Mouse (Mus musculus) liver, embryonic 14.5 days (tissue): ENCODE data around the gene A1cf.

Source experiments
- CTCF ChIP-seq: IDR thresholded peaks from 2 replicates; pipeline ENCODE4 v1.5.1; 2016; ENCODE audit warnings: antibody characterized with exemption, low read depth, control low read depth
- EP300 ChIP-seq: IDR thresholded peaks from 2 replicates; pipeline ENCODE4 v1.6.1; 2016; ENCODE audit warnings: antibody characterized with exemption, low read depth

GRCm38 (mm10) chr19:31865451-31865850 is 3.1 kb upstream of the A1cf start:
- TF ChIP-seq CTCF, result no peak
- TF ChIP-seq EP300, result no peak
